Mouse (Mus musculus): ENCODE data around the gene Phlpp1.

The Phlpp1 gene

DNA sequence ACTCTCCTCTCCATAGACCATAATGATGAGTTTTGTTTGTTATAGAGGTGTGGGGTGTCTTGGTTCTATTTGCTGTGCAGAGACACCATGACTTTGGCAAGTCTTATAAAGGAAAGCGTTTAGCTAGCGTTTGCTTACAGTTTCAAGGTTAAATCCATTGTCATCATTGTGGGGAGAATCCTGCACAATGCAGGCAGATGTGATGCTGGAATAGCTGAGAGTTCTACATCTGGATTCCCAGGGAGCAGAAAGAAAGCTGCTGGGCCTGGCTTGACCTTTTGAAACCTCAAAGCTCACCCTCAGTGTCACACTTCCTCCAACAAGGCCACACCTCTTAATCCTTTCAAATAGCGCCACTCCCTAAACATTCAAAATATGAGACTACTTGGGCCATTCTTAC, 7.4 kb upstream of the Phlpp1 start:
- DNase-seq (ENCODE audit: low spot score in 2 of 2), result no peak

DNA sequence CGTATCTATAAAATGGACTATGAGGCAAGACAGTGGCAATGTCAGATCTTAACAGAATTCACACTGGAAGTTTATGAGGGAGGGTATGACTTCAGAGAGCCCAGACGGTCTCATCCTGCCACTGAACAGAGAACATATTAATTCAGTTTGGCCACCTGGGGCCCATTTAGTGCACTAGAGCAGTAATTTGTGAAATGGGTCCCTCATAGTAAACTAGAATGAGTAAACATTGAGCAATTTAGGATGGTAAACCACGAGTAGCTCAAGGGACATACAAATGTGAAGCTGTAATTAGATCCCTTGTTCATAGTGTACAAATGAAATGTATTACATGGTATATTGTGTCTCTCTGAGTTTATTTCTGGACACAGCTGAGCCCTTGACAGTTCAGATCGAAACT, 3.6 kb upstream of the Phlpp1 start:
- no peak for DNase-seq (ENCODE audit: low spot score in 2 of 2)

DNA sequence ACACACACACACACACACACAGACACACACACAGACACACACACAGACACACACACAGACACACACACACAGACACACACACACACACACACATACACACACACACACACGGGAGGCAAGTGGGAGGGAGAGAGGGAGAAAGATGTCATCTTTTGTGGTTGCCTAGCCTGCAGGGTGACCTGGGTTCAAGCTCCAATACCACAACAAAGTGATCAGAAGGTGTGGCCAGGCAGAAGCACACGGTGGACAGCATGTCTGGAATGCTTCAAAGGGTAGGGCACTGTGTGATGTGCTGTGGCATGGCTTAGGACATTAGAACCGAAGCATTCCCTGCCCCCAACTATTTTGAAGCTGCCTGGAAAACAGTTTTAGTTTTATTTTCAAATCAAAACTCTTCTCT, 2.8 kb upstream of the Phlpp1 start:
- no peak for DNase-seq (ENCODE audit: low spot score in 2 of 2)

DNA sequence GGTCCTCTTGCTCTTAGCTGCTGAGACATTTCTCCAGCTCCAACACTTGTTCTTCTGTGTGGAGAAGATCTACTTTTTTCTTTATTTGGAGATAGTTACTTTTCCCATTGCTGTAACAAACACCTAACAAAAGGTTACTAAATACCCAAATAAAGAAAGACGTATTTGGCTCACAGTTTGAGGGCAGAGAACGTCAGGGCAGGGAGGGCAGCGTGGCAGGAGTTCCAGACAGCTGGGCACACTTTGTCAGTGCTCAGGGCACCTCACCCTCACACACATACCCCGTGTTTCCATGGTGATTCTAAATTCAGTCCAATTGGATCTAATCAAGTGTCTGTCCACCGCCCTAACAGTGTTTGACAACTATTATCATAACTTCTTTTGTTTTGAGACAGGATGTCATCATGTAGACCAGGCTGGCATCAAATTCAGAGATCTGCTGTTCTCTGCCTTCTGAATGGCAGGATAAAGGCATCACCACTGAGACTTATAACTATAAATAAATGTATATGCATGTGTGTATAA, 1.7 kb upstream of the Phlpp1 start:
- DNase-seq (ENCODE audit: low spot score in 2 of 2), result no peak

DNA sequence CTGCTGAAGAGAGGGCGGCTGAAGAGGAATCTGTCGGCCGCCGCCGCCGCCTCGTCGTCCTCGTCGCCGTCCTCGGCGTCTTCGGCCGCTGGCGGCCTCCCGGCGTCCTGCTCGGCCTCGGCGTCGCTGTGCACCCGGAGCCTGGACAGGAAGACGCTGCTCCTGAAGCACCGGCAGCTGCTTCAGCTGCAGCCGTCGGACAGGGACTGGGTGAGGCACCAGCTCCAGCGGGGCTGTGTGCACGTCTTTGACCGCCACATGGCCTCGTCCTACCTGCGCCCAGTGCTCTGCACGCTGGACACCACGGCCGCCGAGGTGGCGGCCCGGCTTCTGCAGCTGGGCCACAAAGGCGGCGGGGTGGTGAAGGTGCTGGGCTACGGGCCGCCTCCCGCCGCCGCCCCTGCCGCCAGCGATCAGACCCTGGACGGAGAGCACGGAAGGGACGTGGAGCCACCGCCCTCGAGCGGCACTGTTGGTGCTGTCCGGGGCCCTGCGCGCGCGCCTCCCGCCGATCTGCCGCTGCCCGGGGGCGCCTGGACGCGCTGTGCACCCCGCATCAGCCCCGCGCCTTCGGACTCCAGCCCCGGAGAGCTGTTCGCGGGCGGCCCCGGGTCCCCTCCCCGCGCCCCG, 864 bp downstream of the Phlpp1 start:
- peak; percentile 19 to 31 for DNase-seq (ENCODE audit: low spot score in 2 of 2)

DNA sequence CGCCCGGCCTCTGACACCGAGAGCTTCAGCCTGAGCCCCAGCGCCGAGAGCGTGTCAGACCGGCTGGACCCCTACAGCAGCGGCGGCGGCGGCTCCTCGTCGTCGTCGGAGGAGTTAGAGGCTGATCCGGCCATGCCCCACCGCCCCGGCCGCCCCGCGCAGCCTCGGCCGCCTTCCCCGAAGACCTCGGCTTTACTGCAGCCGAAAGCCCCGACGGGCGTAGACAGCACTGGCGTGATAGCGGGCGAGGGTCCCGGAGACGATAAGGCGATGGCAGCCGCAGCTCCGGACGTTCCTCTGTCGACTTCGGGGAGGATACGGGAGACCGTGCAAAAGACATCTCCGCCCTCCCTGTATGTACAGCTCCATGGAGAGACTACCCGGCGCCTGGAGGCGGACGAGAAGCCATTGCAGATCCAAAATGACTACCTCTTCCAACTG, 1.4 kb downstream of the Phlpp1 start:
- peak; percentile 17 to 22 for DNase-seq (ENCODE audit: low spot score in 2 of 2)

DNA sequence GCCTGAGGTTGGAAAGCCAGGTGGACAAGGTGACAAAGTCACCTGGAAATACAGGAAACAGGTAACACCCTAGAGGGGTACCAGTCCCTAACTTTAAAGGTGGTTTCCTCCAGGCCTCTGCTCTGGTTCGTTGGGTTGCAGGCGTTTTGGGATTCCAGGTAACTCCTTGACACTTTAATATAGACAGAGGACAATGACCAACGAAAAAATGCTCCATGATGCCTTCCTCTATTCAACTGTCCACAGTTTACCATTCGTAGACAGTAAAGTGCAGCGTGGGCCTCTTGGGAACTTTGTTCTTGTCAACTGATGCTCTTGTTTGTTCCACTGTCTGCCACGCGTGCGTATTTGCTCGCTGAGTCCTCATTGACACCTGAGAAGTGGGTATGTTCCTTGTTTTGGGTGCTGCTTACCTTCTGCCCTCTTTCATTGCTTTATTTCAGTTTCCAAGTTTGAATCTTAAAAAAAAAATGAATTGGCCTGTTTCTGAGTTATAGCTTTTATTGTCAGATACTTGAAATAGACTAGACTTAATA, 2.1 kb downstream of the Phlpp1 start:
- DNase-seq (ENCODE audit: low spot score in 2 of 2), result no peak

DNA sequence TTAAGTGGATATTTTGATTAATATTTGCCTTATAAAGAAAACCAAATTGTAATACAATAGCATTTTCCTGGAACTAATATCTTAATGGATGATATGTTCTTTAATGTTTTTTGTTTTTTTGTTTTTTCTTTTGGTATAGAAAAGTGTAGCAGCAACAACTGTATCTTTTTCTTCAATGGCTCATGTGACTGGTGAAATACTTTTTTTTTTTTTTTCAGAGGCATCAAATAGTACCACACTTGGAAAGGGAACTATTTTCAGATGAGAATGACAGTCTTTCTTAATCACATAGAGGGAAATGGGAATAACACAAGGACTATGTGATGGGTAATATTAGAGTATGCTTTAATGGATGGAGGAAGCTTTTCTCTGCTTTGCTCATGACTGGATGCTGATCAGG, 3.0 kb downstream of the Phlpp1 start:
- DNase-seq (ENCODE audit: low spot score in 2 of 2), result no peak

DNA sequence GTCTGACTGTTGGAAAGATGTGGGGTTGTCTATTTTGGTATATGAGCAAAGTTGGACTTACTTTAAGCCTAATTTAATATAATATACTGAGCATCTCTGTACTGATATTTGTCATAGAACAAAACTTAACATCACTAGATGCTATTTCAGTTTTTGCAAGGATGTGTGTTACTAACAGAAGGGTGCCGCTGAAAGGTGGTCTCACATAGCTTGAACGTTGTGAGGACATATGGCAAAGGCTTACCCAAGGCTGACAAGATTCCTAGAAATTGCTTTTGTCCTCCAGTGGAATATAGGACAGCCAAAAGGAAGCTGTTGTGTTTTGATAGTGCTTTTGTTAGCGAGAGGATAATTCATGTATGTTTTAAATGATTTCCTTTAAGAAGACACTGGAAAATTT, 3.8 kb downstream of the Phlpp1 start:
- DNase-seq (ENCODE audit: low spot score in 2 of 2), result no peak

DNA sequence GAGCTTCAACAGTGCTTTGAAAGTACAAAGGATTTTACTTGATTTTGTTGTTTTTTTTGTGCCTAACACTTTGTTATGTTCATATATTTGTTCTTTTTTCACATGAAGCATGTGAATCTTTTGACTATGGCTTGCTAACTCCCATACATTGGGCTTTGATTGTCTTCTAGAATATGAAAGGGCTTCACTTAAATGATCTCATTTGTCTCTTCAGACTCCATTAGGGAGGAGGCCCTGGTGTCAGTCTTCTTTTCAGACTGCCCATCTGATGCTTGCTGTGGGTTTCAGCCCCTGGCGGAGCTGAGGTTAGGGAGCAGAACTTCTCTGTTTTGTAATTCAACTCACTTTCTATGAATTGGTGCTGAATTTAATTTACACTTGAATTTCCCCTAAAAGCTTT, 5.2 kb downstream of the Phlpp1 start:
- DNase-seq (ENCODE audit: low spot score in 2 of 2), result no peak

DNA sequence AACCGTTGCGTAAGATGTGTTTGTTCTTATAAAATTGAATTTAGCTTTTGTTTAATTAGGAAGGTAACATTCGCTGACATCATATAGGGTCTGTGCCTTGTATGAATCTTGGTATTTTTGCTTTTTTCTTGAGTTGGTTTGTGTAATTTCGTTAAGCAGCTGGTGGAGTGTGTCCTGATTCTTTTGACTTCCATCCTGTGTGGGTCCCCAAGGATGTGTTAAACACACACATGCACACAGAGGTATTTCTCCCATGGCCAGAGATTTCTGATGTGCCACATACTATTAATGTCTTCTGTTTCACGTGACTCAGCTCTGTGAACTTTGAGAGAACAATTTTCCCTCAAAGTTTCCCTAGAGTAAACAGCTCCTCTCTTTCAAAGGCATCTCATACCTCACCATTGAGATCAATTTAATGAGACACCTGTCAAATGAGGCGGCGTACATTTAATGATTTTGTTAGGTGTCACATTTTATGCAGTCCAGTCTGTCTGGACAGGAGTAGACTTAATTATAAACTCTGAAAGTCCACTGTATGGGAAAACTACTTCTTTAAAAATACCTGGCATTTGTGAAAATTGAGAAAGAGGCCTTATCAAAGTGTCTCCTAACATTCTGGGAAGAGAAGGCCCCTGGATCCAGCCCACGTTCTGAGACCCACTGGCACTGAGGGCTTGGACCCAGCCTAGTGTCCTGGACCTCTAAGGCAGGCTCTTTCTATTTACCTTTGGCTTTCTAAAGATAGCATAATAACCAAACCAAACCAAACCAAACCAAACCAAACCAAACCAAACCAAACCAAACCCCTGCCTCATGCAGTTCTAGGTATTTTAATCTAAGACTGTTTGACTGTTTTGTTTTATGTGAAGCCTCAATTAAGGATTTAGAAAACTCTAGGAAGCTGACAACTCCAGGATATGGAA, 6.6 kb downstream of the Phlpp1 start:
- DNase-seq (ENCODE audit: low spot score in 2 of 2), result no peak

DNA sequence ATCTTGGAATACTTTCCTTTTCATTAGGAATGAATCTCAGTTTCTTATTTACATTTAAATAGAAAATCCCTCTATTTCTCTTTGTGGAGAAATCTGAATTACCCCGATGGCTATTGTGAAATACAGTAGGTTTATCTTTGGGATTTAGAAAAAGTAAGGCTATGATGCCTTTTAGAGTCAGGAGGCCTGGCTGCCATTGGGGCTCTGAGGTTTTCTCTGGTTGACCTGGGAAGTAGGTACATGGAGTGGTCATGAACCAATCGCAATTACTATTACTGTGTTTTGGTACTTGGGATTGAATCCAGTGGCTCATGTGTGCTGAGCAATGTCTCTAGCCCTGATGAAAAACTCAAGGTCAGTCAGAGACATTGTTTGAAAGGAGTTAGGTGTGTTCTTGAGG, 12.1 kb downstream of the Phlpp1 start:
- DNase-seq (ENCODE audit: low spot score in 2 of 2), result no peak

DNA sequence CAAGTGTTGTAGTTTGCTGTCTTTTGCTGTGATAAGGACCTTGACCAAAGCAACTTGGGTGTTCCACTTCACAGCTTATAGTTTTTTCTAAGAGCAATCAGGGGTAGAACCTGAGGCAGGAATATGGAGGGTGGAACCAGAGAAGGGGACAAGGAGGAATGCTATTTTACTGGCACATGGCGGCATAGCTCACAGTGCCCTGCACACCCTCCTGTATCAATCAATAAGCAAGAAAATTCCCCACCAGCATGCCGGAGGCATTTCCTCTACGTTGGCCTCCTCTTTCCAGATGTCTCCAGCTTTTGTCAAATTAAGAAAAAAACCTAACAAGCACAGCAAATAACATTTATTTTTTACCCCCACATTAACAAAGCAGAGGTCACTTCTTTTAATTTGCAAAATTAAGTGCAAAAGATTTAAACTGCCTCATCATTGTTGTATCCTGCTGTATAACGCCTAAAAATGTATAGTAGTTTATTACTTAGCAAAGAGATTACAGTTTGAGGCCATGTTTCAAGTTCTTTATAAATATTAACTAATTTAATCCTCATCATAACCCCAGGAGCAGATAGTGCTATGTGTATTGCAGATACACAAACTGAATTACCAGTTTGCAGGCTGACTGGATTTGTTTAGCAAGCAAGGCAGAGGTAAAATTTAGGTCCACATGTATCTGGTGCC, 13.4 kb downstream of the Phlpp1 start:
- DNase-seq (ENCODE audit: low spot score in 2 of 2), result no peak

DNA sequence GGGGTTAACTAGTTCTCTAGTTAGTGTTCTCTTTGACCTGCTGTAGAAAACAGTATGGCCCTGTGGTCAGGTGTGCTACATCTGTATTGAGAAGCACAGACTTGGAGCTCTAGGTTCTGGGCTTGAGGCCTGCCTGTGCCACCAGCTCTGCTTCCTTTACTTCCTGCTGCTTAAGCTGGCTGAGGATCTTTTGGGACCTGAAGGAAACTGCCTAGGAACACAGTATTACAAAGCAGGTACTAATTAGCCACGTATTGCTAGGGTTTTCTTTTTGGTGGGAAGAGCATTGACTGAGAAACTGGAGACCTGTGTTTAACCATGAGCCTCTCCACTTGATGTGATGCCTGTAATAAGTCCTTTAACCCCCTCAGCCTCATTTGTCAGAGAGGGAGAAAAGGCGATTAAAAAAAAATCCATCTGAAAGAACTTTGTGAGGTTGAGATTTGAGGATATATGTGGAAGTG, 13.9 kb downstream of the Phlpp1 start:
- DNase-seq (ENCODE audit: low spot score in 2 of 2), result no peak

DNA sequence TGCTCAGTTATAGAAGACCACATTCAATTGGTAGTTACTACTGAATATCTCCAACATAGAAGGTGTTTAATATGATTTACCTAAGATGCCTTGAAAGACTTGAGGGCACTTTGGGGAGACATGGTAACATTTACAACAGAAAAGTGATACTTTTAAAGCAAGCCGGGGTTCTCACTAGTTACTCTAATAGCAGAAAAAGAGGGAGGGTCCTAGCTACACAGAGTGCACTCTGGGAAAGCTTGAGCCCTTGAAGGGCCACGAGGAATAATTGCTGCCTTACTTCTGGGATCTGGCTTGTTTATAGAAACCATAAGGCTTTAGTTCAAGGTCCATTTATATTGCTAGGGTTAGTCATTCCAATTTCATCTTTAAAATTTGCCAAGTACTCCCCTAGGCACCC, 14.5 kb downstream of the Phlpp1 start:
- DNase-seq (ENCODE audit: low spot score in 2 of 2), result no peak

DNA sequence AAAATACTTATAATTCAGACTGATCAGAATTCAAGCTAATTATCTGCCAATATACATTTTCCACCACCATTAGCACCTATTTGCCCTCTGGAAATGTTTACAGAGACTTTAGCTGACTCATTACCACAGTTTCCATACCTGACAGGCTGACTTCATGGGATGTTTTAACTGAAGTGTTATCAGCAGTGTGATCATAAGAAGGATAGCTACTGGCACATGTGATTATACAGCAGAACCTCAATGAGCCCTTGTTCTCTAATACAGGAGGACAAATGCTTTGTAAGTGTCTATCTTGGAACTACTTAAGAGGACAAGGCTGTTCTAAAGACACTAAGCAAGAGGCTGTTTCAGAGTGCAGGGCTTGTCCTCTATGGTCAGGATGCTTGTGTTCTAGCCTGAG, 15.9 kb downstream of the Phlpp1 start:
- DNase-seq (ENCODE audit: low spot score in 2 of 2), result no peak

DNA sequence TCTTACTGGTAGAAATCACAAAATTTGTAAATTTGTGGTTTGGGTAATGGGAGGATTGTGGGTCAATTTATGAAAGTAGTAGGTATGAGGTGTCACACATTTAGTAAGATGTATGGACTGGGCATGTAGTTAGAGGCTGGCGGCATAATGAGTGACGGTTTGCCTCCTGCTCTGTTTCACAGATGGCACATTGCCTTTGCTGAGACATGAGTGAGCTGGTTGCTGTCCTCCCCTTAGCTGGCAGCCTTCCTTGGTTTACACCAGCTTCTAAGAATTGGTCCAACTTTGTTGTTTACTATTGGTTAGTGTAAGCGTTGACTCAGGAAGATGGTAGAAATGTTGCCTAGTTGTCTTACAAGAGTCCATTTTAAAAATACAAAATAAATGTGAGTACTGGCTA, 17.2 kb downstream of the Phlpp1 start:
- DNase-seq (ENCODE audit: low spot score in 2 of 2), result no peak

DNA sequence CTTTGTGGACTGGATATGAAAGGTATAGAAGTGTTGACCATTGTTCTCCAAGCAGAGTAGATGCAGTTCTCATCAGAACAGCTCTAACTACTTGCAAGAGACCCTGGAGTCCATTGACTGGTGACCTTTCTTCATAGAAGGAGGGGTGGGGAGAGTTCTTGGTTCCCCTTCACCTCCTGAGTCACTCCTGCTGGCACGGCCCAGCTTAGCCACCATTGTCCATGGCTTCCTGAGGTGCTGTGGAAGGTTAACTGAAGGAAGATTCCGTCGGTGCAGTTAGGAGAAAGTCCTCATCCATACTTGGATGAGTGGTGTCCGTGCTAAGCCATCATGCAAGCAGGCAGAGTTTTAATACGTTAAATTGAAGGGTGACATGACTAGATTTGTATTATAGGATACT, 17.8 kb downstream of the Phlpp1 start:
- no peak for DNase-seq (ENCODE audit: low spot score in 2 of 2)

DNA sequence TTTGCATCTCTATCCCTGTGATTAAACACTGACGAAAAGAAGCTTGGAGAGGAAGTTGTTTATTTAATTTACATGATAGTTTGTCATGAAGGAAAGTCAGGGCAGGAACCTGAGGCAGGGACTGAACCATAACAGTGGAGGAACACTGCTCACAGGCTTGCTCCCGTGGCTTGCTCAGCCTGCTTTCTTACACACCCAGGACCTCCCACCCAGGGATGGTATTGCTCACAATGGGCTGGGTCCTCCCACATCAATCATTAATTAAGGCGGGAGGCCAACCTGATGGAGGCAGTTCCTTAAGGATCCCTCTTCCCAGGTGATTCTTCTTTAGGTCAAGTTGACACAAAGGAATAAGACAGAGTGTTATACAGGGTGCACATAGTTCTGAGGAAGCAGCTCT, 19.1 kb downstream of the Phlpp1 start:
- DNase-seq (ENCODE audit: low spot score in 2 of 2), result no peak

DNA sequence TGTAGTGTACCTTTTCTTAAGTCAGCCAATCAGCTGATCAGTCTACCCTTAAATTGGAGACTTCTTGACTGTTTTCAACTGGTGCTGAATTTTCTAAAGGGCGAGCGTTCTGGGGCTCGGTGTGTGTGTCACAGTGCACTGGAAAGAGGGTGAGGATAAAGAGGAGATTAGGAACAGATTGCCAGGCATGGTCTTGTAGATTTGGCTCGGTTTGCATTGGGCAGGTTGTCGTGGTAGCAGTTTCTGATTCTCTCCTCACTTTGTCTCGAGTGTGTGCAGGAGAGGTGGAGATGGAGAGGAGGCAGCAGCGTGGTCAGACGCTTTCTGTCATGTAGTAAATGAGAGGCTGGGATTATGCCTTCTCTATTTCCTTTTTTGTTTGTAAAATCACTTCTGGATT, 20.3 kb downstream of the Phlpp1 start:
- DNase-seq (ENCODE audit: low spot score in 2 of 2), result no peak

DNA sequence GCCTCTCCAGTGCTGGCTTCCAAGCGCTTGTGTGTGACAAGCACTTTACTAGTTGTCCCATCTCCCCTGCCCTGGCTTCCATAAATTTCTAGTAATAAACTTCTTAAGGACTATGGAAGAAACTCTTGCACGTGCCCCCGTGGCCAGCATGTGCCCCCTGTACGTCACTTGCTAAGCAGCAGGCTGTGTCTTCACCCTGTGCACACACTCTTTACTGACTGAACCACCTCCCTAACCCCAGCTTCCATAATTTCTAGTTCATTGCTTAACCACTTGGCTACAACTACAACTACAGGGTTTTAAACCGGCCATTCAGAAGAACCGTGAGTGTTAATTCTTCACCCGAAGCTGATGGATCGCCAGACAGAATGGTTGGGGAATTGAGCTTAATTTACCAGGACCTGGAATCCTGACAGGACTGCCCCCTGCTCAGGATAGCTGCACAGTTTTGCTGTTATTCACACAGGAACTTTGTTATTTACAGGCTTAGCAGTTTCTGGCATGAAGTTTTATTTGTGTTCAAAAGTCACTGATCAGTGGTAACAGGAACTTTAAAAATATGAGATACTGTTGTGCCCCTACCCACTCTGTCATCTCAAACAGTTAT, 21.4 kb downstream of the Phlpp1 start:
- DNase-seq (ENCODE audit: low spot score in 2 of 2), result no peak

DNA sequence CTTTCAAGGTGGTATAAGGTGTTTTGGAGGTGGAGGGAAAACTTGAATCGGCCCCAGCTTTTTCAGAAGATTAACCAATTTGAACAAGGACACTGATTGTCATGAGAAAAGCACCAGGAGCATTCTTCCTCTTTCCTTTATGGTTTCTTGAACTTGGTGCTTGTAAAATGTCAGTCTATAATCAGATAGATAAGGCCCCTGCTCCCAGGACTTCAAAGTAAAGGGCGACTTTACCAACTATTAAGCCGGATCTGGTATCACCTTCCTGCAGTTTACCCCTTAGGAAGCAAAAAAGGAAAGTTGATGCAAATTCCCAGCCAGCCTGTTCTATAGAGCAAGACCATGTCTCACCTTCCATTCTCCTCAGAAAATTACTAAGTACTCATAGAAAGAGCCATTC, 21.9 kb downstream of the Phlpp1 start:
- DNase-seq (ENCODE audit: low spot score in 2 of 2), result no peak

Data from spleen, postnatal 14 days (tissue).